In genomic region chr7:130167261-130167660, GRCm38 (mm10) we compare ENCODE assay signal across 18 mouse cellular contexts.
DNase-seq lines count a peak whose midpoint lies in the region; ATAC-seq and TF ChIP-seq lines count a peak whose summit lies in the region.
"Had no signal": no experiment of that assay in that cellular context is flagged by ENCODE, and none has a peak within 500 bp of the region (broad histone marks: within the 10 kb centered on the region; RNA-seq: fewer than 3 reads in every experiment).

No protein-coding gene starts in this region.

- peak; percentile 26 for DNase-seq in forebrain, postnatal 0 days
- DNase-seq in forebrain, embryonic 10.5 days (ENCODE audit: extremely low spot score, low spot score) = no peak
- DNase-seq in kidney, postnatal 0 days (ENCODE audit: low spot score) = no peak
- DNase-seq in kidney, postnatal 14 days = no peak
- peak; percentile 24 for DNase-seq in Muller cell, postnatal 12 days (ENCODE audit: inconsistent ontology term)
- no peak for DNase-seq in adrenal gland, postnatal 25 days
- DNase-seq in heart, adult 11 months = no peak
- DNase-seq: adrenal gland, postnatal 14 days; cerebellum, adult 8-10 months; heart, adult 2 months; kidney, adult 9 months; retina, postnatal 1 day had no signal

- H3K9ac ChIP-seq in forebrain, postnatal 0 days = no peak overlapping the region
- no peak overlapping the region for H3K9ac ChIP-seq in kidney, postnatal 0 days (ENCODE audit: low read depth, low read length)
- H3K9ac ChIP-seq in limb, embryonic 13.5 days = no peak overlapping the region
- H3K9ac ChIP-seq: midbrain, embryonic 15.5 days had no signal

- no peak overlapping the region for H3K4me3 ChIP-seq in forebrain, postnatal 0 days (ENCODE audit: low read depth, low read length)
- H3K4me3 ChIP-seq in forebrain, embryonic 10.5 days = no peak overlapping the region
- H3K4me3 ChIP-seq in kidney, postnatal 0 days (replicated peaks; ENCODE audit: low read depth, low read length) = no peak overlapping the region
- H3K4me3 ChIP-seq in limb, embryonic 13.5 days = no peak overlapping the region
- H3K4me3 ChIP-seq: heart, adult 2 months; megakaryocyte, embryonic 14.5 days; midbrain, embryonic 15.5 days had no signal

- H3K4me2 ChIP-seq in forebrain, postnatal 0 days (ENCODE audit: low read depth) = no peak overlapping the region
- H3K4me2 ChIP-seq in kidney, postnatal 0 days (ENCODE audit: low read length) = no peak overlapping the region
- no peak overlapping the region for H3K4me2 ChIP-seq in limb, embryonic 13.5 days (replicated peaks)
- H3K4me2 ChIP-seq: liver, embryonic 11.5 days; midbrain, embryonic 15.5 days had no signal

- no peaks in the 10 kb centered on the region for H3K27me3 ChIP-seq in forebrain, postnatal 0 days (ENCODE audit: insufficient read depth, low read length)
- no peaks in the 10 kb centered on the region for H3K27me3 ChIP-seq in forebrain, embryonic 10.5 days (ENCODE audit: poor library complexity, severe bottlenecking)
- H3K27me3 ChIP-seq in kidney, postnatal 0 days (ENCODE audit: insufficient read depth, low read length) = no peaks in the 10 kb centered on the region
- no peaks in the 10 kb centered on the region for H3K27me3 ChIP-seq in limb, embryonic 13.5 days
- H3K27me3 ChIP-seq: megakaryocyte, embryonic 14.5 days had no signal

- TF ChIP-seq CTCF in forebrain, postnatal 0 days (IDR thresholded peaks at IDR 0.05; ENCODE audit: low read depth) = no peak
- TF ChIP-seq CTCF in kidney, postnatal 0 days (IDR thresholded peaks at IDR 0.05; ENCODE audit: low read depth) = no peak

- WGBS in forebrain, postnatal 0 days = 61% methylated on average over 5 of the region's 5 CpGs
- 91% methylated on average over 5 of the region's 5 CpGs for WGBS in forebrain, embryonic 10.5 days
- WGBS in kidney, postnatal 0 days = 75% methylated on average over 5 of the region's 5 CpGs
- WGBS in limb, embryonic 13.5 days = 75% methylated on average over 5 of the region's 5 CpGs

- H3K36me3 ChIP-seq in forebrain, postnatal 0 days (ENCODE audit: insufficient read depth) = peaks cover 3% of the 10 kb centered on the region; the same call in 1 of the 2 replicates
- H3K36me3 ChIP-seq in forebrain, embryonic 10.5 days (replicated peaks) = peaks cover 88% of the 10 kb centered on the region
- peaks cover 28% of the 10 kb centered on the region for H3K36me3 ChIP-seq in kidney, postnatal 0 days (ENCODE audit: insufficient read depth, low read length)
- peaks cover 71% of the 10 kb centered on the region for H3K36me3 ChIP-seq in limb, embryonic 13.5 days

- no peaks in the 10 kb centered on the region for H3K4me1 ChIP-seq in forebrain, postnatal 0 days (ENCODE audit: insufficient read depth)
- H3K4me1 ChIP-seq in forebrain, embryonic 10.5 days = peaks cover 34% of the 10 kb centered on the region
- 0 out of 2 replicates have a peak, but pooled peaks cover 6% of the 10 kb centered on the region for H3K4me1 ChIP-seq in kidney, postnatal 0 days (replicated peaks; ENCODE audit: insufficient read depth, low read length)
- H3K4me1 ChIP-seq in limb, embryonic 13.5 days = peaks cover 62% of the 10 kb centered on the region
- H3K4me1 ChIP-seq: megakaryocyte, embryonic 14.5 days; midbrain, embryonic 15.5 days had no signal

- ATAC-seq in forebrain, postnatal 0 days = no peak; the same call in 1 of the 2 replicates
- ATAC-seq in kidney, postnatal 0 days (replicated peaks; ENCODE audit: low FRiP score, low read depth) = no peak
- ATAC-seq in limb, embryonic 13.5 days (ENCODE audit: low FRiP score, low read depth) = no peak
- ATAC-seq: hindbrain, embryonic 16.5 days; lung, postnatal 0 days; midbrain, embryonic 15.5 days had no signal

- no peaks in the 10 kb centered on the region for H3K9me3 ChIP-seq in forebrain, postnatal 0 days (ENCODE audit: low read length)
- H3K9me3 ChIP-seq in forebrain, embryonic 10.5 days = no peaks in the 10 kb centered on the region
- no peaks in the 10 kb centered on the region for H3K9me3 ChIP-seq in kidney, postnatal 0 days (replicated peaks; ENCODE audit: low read length)
- H3K9me3 ChIP-seq in limb, embryonic 13.5 days = no peaks in the 10 kb centered on the region
- H3K9me3 ChIP-seq: megakaryocyte, embryonic 14.5 days; midbrain, embryonic 15.5 days had no signal

- H3K27ac ChIP-seq in forebrain, postnatal 0 days (ENCODE audit: low read depth, low read length) = no peak overlapping the region
- no peak overlapping the region for H3K27ac ChIP-seq in forebrain, embryonic 10.5 days
- H3K27ac ChIP-seq in kidney, postnatal 0 days = peak overlapping the region; percentile 54
- H3K27ac ChIP-seq in limb, embryonic 13.5 days = peak overlapping the region; percentile 72; the same call in 1 of the 2 replicates
- H3K27ac ChIP-seq: heart, adult 2 months; midbrain, embryonic 15.5 days had no signal

Comparison
In these comparisons a context has a peak if more than half of its experiments do, and no peak if none do; other contexts are left out.
1. DNase-seq: peak in forebrain, postnatal 0 days (single experiment) and Muller cell, postnatal 12 days (single experiment); none in forebrain, embryonic 10.5 days (single experiment), kidney, postnatal 0 days (single experiment), kidney, postnatal 14 days (single experiment), adrenal gland, postnatal 25 days (single experiment) and heart, adult 11 months (single experiment).
2. H3K27ac ChIP-seq: peak in kidney, postnatal 0 days (single experiment) and limb, embryonic 13.5 days (single experiment); none in forebrain, postnatal 0 days (single experiment) and forebrain, embryonic 10.5 days (single experiment).